Mouse (Mus musculus) embryonic facial prominence, embryonic 14.5 days (tissue): ENCODE results near the gene Dnah7a. TPM values are rescaled to one million over a fixed set of nuclear protein-coding genes. Genes with fewer than 3 reads are reported as not detected.
"Not testable (repeated sequence)": the region's sequence is repeated elsewhere in the genome, so short reads cannot be mapped to it uniquely, and the experiment has no call there.

Experiments
- ATAC-seq: fragments of 200-750 bp; cut with Nextera tagmentation; 2 replicates; pipeline ENCODE4 v1.8.0; 2017; ENCODE audit warnings: low read depth, moderate number of reproducible peaks, moderate TSS enrichment
- DNase-seq: peaks from one replicate; pipeline ENCODE4 v3.0.0-alpha.2; 2015; ENCODE audit warnings: low spot score
- H3K27ac ChIP-seq: fragments of 300-500 bp; sonication (generic); replicated peaks from 2 replicates; pipeline ENCODE4 v1.5.1; 2014; ENCODE audit warnings: low read depth, mild to moderate bottlenecking, low read length, moderate library complexity
- H3K27me3 ChIP-seq: fragments of 300-500 bp; sonication (generic); replicated peaks from 2 replicates; pipeline ENCODE4 v1.6.1; 2014; ENCODE audit warnings: low read length; ENCODE audit not compliant: control insufficient read depth, insufficient read depth
- H3K36me3 ChIP-seq: fragments of 300-500 bp; sonication (generic); 2 replicates; pipeline ENCODE4 v1.6.1; 2014; ENCODE audit warnings: low read length, mixed read lengths; ENCODE audit not compliant: control insufficient read depth, insufficient read depth
- H3K4me1 ChIP-seq: fragments of 300-500 bp; sonication (generic); 2 replicates; pipeline ENCODE4 v1.6.1; 2014; ENCODE audit warnings: antibody characterized with exemption, low read length; ENCODE audit not compliant: control insufficient read depth, insufficient read depth
- H3K4me2 ChIP-seq: fragments of 300-500 bp; sonication (generic); 2 replicates; pipeline ENCODE4 v1.6.1; 2014; ENCODE audit warnings: low read depth, mild to moderate bottlenecking, low read length, moderate library complexity, mixed read lengths
- H3K4me3 ChIP-seq: fragments of 300-500 bp; sonication (generic); 2 replicates; pipeline ENCODE4 v1.5.1; 2014; ENCODE audit warnings: low read depth, mild to moderate bottlenecking, low read length
- H3K9ac ChIP-seq: fragments of 300-500 bp; sonication (generic); 2 replicates; pipeline ENCODE4 v1.6.1; 2014; ENCODE audit warnings: low read depth, mild to moderate bottlenecking, low read length, moderate library complexity, mixed read lengths
- H3K9me3 ChIP-seq: fragments of 300-500 bp; sonication (generic); 2 replicates; pipeline ENCODE4 v1.6.1; 2016; ENCODE audit warnings: low read length; ENCODE audit not compliant: control insufficient read depth
- WGBS: fragments of 180-500 bp; shearing (Covaris S2); extraction: QIAGEN DNeasy Blood & Tissue Kit; methylation state at CpG from one replicate; pipeline ENCODE4 v1.1.7; 2014; 5-methylcytosine and 5-hydroxymethylcytosine counted together
- microRNA-seq: library from miRNA; unstranded; fragments of <30 nt; microRNA quantifications from one replicate; pipeline ENCODE4, GENCODE M21; 2016; ENCODE audit warnings: borderline number of aligned reads
- polyA plus RNA-seq: library from polyadenylated mRNA; unstranded; fragments of >200 nt; fragmentation: Nextera tagmentation; extraction: Ambion mirVana; gene quantifications from 2 replicates; pipeline ENCODE4 v1.2.1, GENCODE M21; 2014

The Dnah7a gene
- polyA plus RNA-seq, 1 experiment from 2014 or later, result 1.8 TPM

DNA sequence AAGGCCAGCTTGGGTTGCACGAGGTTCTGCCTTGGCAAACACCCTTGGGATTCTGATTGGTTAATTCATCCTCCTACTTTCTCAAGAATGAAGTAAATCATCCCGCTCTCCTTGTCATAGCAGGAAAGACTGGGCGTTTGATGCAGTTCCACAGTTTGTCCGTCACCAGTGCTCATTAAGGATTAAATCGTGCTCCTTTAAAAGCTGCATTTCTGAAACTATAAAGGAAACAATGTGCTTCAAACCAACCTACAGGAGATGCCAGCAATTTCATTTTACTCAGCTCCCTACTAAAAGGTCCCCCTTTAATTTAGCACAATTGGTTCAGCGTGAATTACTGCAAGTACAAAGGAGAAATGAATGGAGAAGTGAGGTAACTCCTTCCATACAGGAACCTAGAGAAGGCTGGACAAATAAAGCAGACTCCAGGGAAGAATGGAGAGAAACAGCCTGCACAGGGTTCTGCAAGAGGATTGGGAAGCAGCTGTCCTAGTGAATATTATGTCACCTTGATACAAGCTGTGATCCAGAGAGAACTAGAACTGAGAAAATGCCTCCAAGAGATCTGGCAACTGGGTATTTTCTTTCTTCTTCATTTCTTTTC, 322.4 kb downstream of the Dnah7a start:
- DNase-seq (no peak), ATAC-seq (no peak)
- no peak overlapping the region for H3K27ac ChIP-seq
- no peak overlapping the region for H3K9ac ChIP-seq
- H3K9me3 ChIP-seq, result 0 out of 2 replicates have a peak, but pooled peaks cover under 1% of the 10 kb centered on the region
- H3K4me2 ChIP-seq, result no peak overlapping the region
- WGBS, result 66% methylated on average over 6 of the region's 6 CpGs
- no peaks in the 10 kb centered on the region for H3K27me3 ChIP-seq
- H3K4me3 ChIP-seq, result no peak overlapping the region
- H3K4me1 ChIP-seq, result no peaks in the 10 kb centered on the region
- H3K36me3 ChIP-seq, result no peaks in the 10 kb centered on the region

GRCm38 (mm10) chr1:53377731-53378130, 328.9 kb downstream of the Dnah7a start:
- no peaks in the 10 kb centered on the region for H3K36me3 ChIP-seq
- no peak overlapping the region for H3K4me2 ChIP-seq
- DNase-seq, result no peak
- no peaks in the 10 kb centered on the region for H3K27me3 ChIP-seq
- H3K9me3 ChIP-seq, result no peaks in the 10 kb centered on the region
- no peak for ATAC-seq
- no peak overlapping the region for H3K27ac ChIP-seq
- 83% methylated on average over 3 of the region's 3 CpGs for WGBS
- no peaks in the 10 kb centered on the region for H3K4me1 ChIP-seq
- no peak overlapping the region for H3K4me3 ChIP-seq
- H3K9ac ChIP-seq, result no peak overlapping the region

- 85% methylated on average over 2 of the region's 2 CpGs for WGBS
- DNase-seq, ATAC-seq, H3K9me3 ChIP-seq, H3K36me3 ChIP-seq, H3K9ac ChIP-seq, H3K27me3 ChIP-seq, H3K27ac ChIP-seq, H3K4me1 ChIP-seq, H3K4me2 ChIP-seq, H3K4me3 ChIP-seq: not testable (repeated sequence)
These were observed 330.6 kb downstream of the Dnah7a start for GRCm38 (mm10) chr1:53375965-53376364.

DNA sequence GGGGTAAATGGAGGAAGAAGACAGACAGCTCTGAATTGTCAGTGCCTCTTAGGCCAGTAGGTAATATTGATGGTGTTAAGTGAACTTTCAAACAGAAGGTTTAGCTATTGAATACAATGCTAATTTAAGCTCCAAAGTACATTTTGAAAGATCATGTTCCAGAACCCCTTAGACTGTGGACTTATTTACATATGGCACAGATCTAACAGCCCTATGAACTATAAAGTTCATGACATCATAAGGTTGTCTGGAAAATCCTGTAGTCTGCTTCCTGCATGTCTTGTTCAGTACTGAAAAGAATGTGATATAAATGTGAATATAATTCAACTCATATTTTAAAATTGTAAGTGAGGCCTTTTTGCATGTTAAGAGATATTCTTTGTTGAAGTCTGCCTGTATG, 347.6 kb downstream of the Dnah7a start:
- no peaks in the 10 kb centered on the region for H3K36me3 ChIP-seq
- H3K27ac ChIP-seq, result no peak overlapping the region
- no peaks in the 10 kb centered on the region for H3K9me3 ChIP-seq
- H3K4me1 ChIP-seq, result no peaks in the 10 kb centered on the region
- DNase-seq (no peak), ATAC-seq (no peak)
- no peak overlapping the region for H3K9ac ChIP-seq
- no peak overlapping the region for H3K4me2 ChIP-seq
- no peak overlapping the region for H3K4me3 ChIP-seq
- no peaks in the 10 kb centered on the region for H3K27me3 ChIP-seq

DNA sequence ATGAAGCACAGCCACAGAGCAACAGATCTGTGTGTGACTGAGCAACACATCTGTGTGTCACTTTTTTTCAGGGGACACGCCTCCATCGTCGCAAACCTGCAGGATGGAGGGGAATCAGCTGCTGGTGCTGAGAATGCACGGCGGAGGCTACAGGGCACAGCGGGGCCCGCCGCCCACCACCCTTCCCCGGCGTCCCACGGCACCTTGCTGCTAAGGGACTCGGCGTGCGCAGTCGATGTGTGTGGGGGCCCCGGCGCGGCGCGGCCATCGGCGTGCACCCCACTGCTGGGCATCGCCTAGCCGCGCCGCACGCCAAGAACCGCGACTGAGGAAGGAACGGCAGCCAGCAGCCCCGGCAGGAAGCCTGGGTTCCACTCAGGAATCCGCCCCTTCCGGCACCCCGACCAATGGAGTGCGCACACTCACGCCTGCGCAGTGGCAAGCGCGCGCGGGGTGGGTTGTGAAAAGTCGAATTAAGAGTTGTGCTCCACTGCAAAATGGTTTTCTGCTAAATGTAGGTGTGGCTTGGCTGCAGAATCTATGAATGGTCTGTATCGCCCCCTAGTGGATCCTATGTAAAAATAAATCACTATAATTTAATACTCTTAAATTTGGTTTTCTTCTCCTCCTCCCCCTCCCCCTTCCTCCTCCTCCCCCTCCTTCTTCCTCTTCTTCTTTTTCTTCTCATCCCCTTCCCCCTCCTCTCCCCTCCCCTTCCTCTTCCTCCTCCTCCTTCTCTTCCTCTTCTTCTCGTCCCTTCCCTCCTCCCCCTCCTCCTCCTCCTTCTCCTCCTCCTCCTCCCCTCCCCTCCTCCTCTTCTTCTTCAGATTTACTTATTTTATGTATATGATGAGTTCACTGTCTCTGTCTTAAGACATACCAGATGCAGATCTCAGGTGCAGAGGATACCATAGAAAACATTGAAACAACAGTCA, 354.0 kb downstream of the Dnah7a start, which contains the start of the genes Asdurf, Gm28551 and Asnsd1:
TSS of gene Asdurf (minus strand) at position 293 of the 935 bp plus-strand sequence.
TSS of gene Gm28551 (minus strand) at position 341 of the 935 bp plus-strand sequence.
TSS of gene Asnsd1 (minus strand) at position 426 of the 935 bp plus-strand sequence.
- WGBS, result under 1% methylated on average over 39 of the region's 44 CpGs

More for the DNA sequence above, 354.0 kb downstream of the Dnah7a start, which contains the start of the genes Asdurf, Gm28551 and Asnsd1:
- H3K4me3 ChIP-seq, result peak within 1 kb of the TSS; percentile 82
- H3K9ac ChIP-seq, result peak within 1 kb of the TSS; percentile 94
- ATAC-seq, result peak; percentile 100
- H3K9me3 ChIP-seq, result no peaks in the 10 kb centered on the region
- peak within 1 kb of the TSS; percentile 81 for H3K27ac ChIP-seq
- DNase-seq, result peak; percentile 98
- H3K4me1 ChIP-seq, result peaks cover 4% of the 10 kb centered on the region; the same call in 1 of the 2 replicates
- peaks cover 18% of the 10 kb centered on the region for H3K36me3 ChIP-seq
- peak within 1 kb of the TSS; percentile 58 for H3K4me2 ChIP-seq
- no peaks in the 10 kb centered on the region for H3K27me3 ChIP-seq

Small RNA genes lying within 50 kb of the gene (microRNA-seq; reads per million reads assigned to microRNA genes)
- not detected for gene Gm25240

Other genes starting within 250 kb of the Dnah7a start
- 15.2 and 19.6 TPM in 2 replicates for gene Stk17b, start 78.4 kb upstream of the Dnah7a start, polyA plus RNA-seq